10 mouse cellular contexts compared by ENCODE assay signal in the genomic region with DNA sequence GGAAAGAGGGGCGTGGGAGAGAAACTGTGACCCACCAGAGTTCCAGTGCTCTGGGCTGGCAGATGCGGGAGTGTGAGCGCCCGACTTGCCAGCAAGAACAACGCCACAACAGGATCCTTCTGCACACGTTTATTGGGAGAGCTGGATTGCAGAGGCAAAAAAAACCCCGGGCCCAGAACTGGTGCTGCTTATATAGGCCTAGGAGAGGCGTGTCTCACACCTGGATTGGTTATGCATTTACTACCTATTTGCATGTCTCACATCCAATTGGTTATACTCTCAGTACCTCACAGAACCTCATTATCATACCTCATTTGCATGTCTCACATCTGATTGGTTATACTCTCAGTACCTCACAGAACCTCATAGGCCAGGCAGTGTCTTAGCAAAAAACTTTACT. TPM values are rescaled to one million over a fixed set of nuclear protein-coding genes. Genes with fewer than 3 reads are reported as not detected.
"Had no signal": no experiment of that assay in that cellular context is flagged by ENCODE, and none has a peak within 500 bp of the region (broad histone marks: within the 10 kb centered on the region; RNA-seq: fewer than 3 reads in every experiment).

No protein-coding gene starts in this region.

RNA-seq across cellular contexts. Expression of gene Creb3l3, which starts 34.2 kb away (rescaled TPM):
- total RNA-seq: hematopoietic stem cell, adult 5-6 weeks had no signal
- polyA plus RNA-seq: inflammation-experienced regulatory T-cells, adult 6 months had no signal

RNA-seq across cellular contexts. Expression of gene Diras1, which starts 39.1 kb away (rescaled TPM):
- total RNA-seq: heart, postnatal 10 days; heart, postnatal 25 days; heart, postnatal 36 days; heart, postnatal 4 days; hematopoietic stem cell, adult 5-6 weeks had no signal
- polyA plus RNA-seq: heart, embryonic 12.5 days; heart, embryonic 14.5 days; heart, embryonic 15.5 days; heart, postnatal 0 days; inflammation-experienced regulatory T-cells, adult 6 months had no signal
